Mouse (Mus musculus) MEL (cell line): ENCODE data around the gene Edil3. TPM values are rescaled to one million over a fixed set of nuclear protein-coding genes. Genes with fewer than 3 reads are reported as not detected.

Experiments used
- DNase-seq: peaks from one replicate; pipeline ENCODE4 v3.0.0; 2011; ENCODE audit warnings: low read depth, low spot score
- H3K27ac ChIP-seq: 2 replicates; pipeline ENCODE4 v1.5.1; 2012; ENCODE audit warnings: low read depth, mild to moderate bottlenecking, control low read depth, low read length, moderate library complexity; ENCODE audit not compliant: control insufficient read depth
- H3K27me3 ChIP-seq, 2 experiments: fragments of 150-350 bp in 1 of 2; sonication (generic) in 1 of 2; 2 replicates each; pipeline ENCODE4 v1.6.1; 2012; ENCODE audit warnings: low read length in 2 of 2, mild to moderate bottlenecking in 2 of 2, improper control_type of control experiment in 1 of 2, moderate library complexity in 1 of 2; ENCODE audit not compliant: insufficient read depth in 2 of 2, control insufficient read depth in 1 of 2
- H3K36me3 ChIP-seq, 2 experiments: 2 replicates each; pipeline ENCODE4 v1.6.1; 2012 to 2014; ENCODE audit warnings: low read length in 2 of 2, improper control_type of control experiment in 1 of 2, inconsistent platforms in 1 of 2, mild to moderate bottlenecking in 1 of 2; ENCODE audit not compliant: insufficient read depth in 2 of 2, control insufficient read depth in 1 of 2
- H3K4me1 ChIP-seq, 2 experiments: fragments of 150-350 bp in 1 of 2; sonication (generic) in 1 of 2; 2 replicates each; pipeline ENCODE4 v1.6.1; 2012; ENCODE audit warnings: low read length in 2 of 2, improper control_type of control experiment in 1 of 2, mild to moderate bottlenecking in 1 of 2; ENCODE audit not compliant: insufficient read depth in 2 of 2, control insufficient read depth in 1 of 2
- H3K4me3 ChIP-seq, 2 experiments: fragments of 150-350 bp in 1 of 2; sonication (generic) in 1 of 2; 2 replicates each; pipeline ENCODE4 v1.5.1; 2012; ENCODE audit warnings: low read depth in 2 of 2, low read length in 2 of 2, mild to moderate bottlenecking in 2 of 2, moderate library complexity in 2 of 2, control low read depth in 1 of 2, improper control_type of control experiment in 1 of 2; ENCODE audit not compliant: control insufficient read depth in 1 of 2, insufficient read depth in 1 of 2
- H3K79me2 ChIP-seq: 2 replicates; pipeline ENCODE4 v1.6.1; 2012; ENCODE audit warnings: mild to moderate bottlenecking, low read length, moderate library complexity; ENCODE audit not compliant: control insufficient read depth, poor library complexity, insufficient read depth
- H3K9ac ChIP-seq: 2 replicates; pipeline ENCODE4 v1.6.1; 2012; ENCODE audit warnings: low read depth, mild to moderate bottlenecking, control low read depth, low read length, moderate library complexity; ENCODE audit not compliant: control insufficient read depth, poor library complexity, severe bottlenecking
- H3K9me3 ChIP-seq: fragments of 150-350 bp; sonication (generic); replicated peaks from 2 replicates; pipeline ENCODE4 v1.6.1; 2012; ENCODE audit warnings: mild to moderate bottlenecking, low read length, improper control_type of control experiment, moderate library complexity; ENCODE audit not compliant: insufficient read depth
- BHLHE40 ChIP-seq: IDR thresholded peaks from 2 replicates; pipeline ENCODE4 v1.6.1; 2012; ENCODE audit warnings: low read depth, mild to moderate bottlenecking, inconsistent platforms, low read length, improper control_type of control experiment, borderline replicate concordance
- CHD2 ChIP-seq: IDR thresholded peaks from 2 replicates; pipeline ENCODE4 v1.6.1; 2011; ENCODE audit warnings: low read length, improper control_type of control experiment
- E2F4 ChIP-seq: IDR thresholded peaks from 2 replicates; pipeline ENCODE4 v1.6.1; 2011; ENCODE audit warnings: low read depth, low read length, improper control_type of control experiment, borderline replicate concordance
- EP300 ChIP-seq, 2 experiments: IDR thresholded peaks; 2 replicates each; pipeline ENCODE4 v1.6.1; 2011; ENCODE audit warnings: improper control_type of control experiment in 2 of 2, low read length in 2 of 2, low read depth in 1 of 2, mild to moderate bottlenecking in 1 of 2
- MAZ ChIP-seq: IDR thresholded peaks from 2 replicates; pipeline ENCODE4 v1.6.1; 2012; ENCODE audit warnings: low read depth, mild to moderate bottlenecking, inconsistent platforms, low read length, improper control_type of control experiment
- MEF2A ChIP-seq: IDR thresholded peaks from 2 replicates; pipeline ENCODE4 v1.6.1; 2014; ENCODE audit warnings: low read depth, mild to moderate bottlenecking, inconsistent platforms, low read length, improper control_type of control experiment; ENCODE audit not compliant: poor library complexity, insufficient replicate concordance, severe bottlenecking; ENCODE audit errors: extremely low read depth
- MXI1 ChIP-seq: IDR thresholded peaks from 2 replicates; pipeline ENCODE4 v1.6.1; 2011; ENCODE audit warnings: mild to moderate bottlenecking, low read depth, low read length, improper control_type of control experiment
- MYB ChIP-seq: IDR thresholded peaks from 2 replicates; pipeline ENCODE4 v1.6.1; 2011; ENCODE audit warnings: mild to moderate bottlenecking, low read depth, low read length, improper control_type of control experiment
- MYC ChIP-seq: IDR thresholded peaks from 2 replicates; pipeline ENCODE4 v1.6.1; 2011; ENCODE audit warnings: low read depth, mild to moderate bottlenecking, low read length, improper control_type of control experiment, moderate library complexity
- POLR2A ChIP-seq, 2 experiments: IDR thresholded peaks; 2 replicates each; pipeline ENCODE4 v1.6.1; 2011 to 2012; ENCODE audit warnings: low read length in 2 of 2, mild to moderate bottlenecking in 2 of 2, control low read depth in 1 of 2, improper control_type of control experiment in 1 of 2, low read depth in 1 of 2, moderate library complexity in 1 of 2; ENCODE audit not compliant: control insufficient read depth in 1 of 2, insufficient read depth in 1 of 2, poor library complexity in 1 of 2
- POLR2AphosphoS2 ChIP-seq: IDR thresholded peaks from 2 replicates; pipeline ENCODE4 v1.6.1; 2011; ENCODE audit warnings: low read length, improper control_type of control experiment
- POLR2AphosphoS5 ChIP-seq: IDR thresholded peaks from 2 replicates; pipeline ENCODE4 v1.6.1; 2012; ENCODE audit warnings: low read depth, borderline replicate concordance, mild to moderate bottlenecking, inconsistent platforms, low read length, moderate library complexity, mixed read lengths
- RAD21 ChIP-seq: IDR thresholded peaks from 2 replicates; pipeline ENCODE4 v1.6.1; 2011; ENCODE audit warnings: mild to moderate bottlenecking, low read depth, low read length, improper control_type of control experiment
- RCOR1 ChIP-seq: IDR thresholded peaks from 2 replicates; pipeline ENCODE4 v1.6.1; 2012; ENCODE audit warnings: low read depth, mild to moderate bottlenecking, inconsistent platforms, low read length, improper control_type of control experiment
- TBP ChIP-seq: IDR thresholded peaks from 2 replicates; pipeline ENCODE4 v1.8.0; 2011; ENCODE audit warnings: low read depth, low read length, improper control_type of control experiment
- USF1 ChIP-seq: IDR thresholded peaks from 2 replicates; pipeline ENCODE4 v1.6.1; 2014; ENCODE audit warnings: low read depth, mild to moderate bottlenecking, inconsistent platforms, low read length, improper control_type of control experiment, moderate library complexity
- ZKSCAN1 ChIP-seq: IDR thresholded peaks from 2 replicates; pipeline ENCODE4 v1.6.1; 2012; ENCODE audit warnings: low read depth, mild to moderate bottlenecking, inconsistent platforms, low read length, improper control_type of control experiment, moderate library complexity
- ZMIZ1 ChIP-seq: IDR thresholded peaks from 2 replicates; pipeline ENCODE4 v1.6.1; 2012; ENCODE audit warnings: low read depth, mild to moderate bottlenecking, inconsistent platforms, low read length, improper control_type of control experiment, moderate library complexity
- ZNF384 ChIP-seq: IDR thresholded peaks from 2 replicates; pipeline ENCODE4 v1.6.1; 2012; ENCODE audit warnings: low read depth, mild to moderate bottlenecking, inconsistent platforms, low read length, improper control_type of control experiment
- polyA plus RNA-seq, 2 experiments: library from polyadenylated mRNA; stranded (reverse) in 1 of 2; unstranded in 1 of 2; fragments of >175 nt in 1 of 2; fragments of >200 nt in 1 of 2; gene quantifications; 2 replicates each; pipeline versions ENCODE4 v1.2.1 to v1.2.4; 2012; ENCODE audit warnings: low replicate concordance in 2 of 2, low read depth in 1 of 2; ENCODE audit not compliant: insufficient read length in 2 of 2, insufficient read depth in 1 of 2, missing spikeins in 1 of 2
- total RNA-seq: library from RNA; depleted of rRNA; stranded (reverse); fragments of 300-350 nt; gene quantifications from 2 replicates; pipeline ENCODE4 v1.2.3, GENCODE M21; 2012

Edil3 gene
- total and polyA plus RNA-seq, 3 experiments = not detected

DNA sequence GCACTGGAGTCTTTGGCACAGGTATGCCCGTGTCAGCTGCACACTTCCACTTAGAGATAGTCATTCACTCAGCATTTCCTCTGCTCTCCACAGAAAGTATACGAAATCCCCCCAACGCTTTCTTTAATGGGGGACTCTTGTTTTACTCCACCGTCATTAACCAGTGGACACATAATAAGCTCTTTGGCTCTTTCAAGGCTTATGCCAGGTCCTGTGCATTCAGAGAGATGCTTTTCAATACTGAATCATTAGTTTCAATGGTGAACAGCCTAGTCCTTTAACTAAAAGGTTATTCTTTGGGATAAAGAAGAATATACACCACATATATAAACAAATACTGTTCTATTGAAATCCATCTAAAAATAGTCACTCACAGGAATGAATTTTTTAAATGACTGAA lies 541.0 kb downstream of the Edil3 start:
- H3K36me3 ChIP-seq = no peaks in the 10 kb centered on the region
- no peak overlapping the region for H3K27ac ChIP-seq
- no peak for DNase-seq
- H3K79me2 ChIP-seq = no peaks in the 10 kb centered on the region
- H3K9ac ChIP-seq = no peak overlapping the region
- no peaks in the 10 kb centered on the region for H3K27me3 ChIP-seq
- no peak for TF ChIP-seq MEF2A
- no peak for TF ChIP-seq ZMIZ1
- TF ChIP-seq E2F4 = no peak
- no peak for TF ChIP-seq POLR2AphosphoS2
- no peak for TF ChIP-seq TBP
- no peak for TF ChIP-seq RAD21
- TF ChIP-seq, all 39 proteins: peak for 0
- no peaks in the 10 kb centered on the region; a peak in 1 of 4 replicates for H3K4me1 ChIP-seq
- no peak overlapping the region for H3K4me3 ChIP-seq
- no peaks in the 10 kb centered on the region for H3K9me3 ChIP-seq

GRCm38 (mm10) chr13:89371253-89371652 lies 550.0 kb downstream of the Edil3 start:
- no peak for DNase-seq
- no peak overlapping the region for H3K9ac ChIP-seq

DNA sequence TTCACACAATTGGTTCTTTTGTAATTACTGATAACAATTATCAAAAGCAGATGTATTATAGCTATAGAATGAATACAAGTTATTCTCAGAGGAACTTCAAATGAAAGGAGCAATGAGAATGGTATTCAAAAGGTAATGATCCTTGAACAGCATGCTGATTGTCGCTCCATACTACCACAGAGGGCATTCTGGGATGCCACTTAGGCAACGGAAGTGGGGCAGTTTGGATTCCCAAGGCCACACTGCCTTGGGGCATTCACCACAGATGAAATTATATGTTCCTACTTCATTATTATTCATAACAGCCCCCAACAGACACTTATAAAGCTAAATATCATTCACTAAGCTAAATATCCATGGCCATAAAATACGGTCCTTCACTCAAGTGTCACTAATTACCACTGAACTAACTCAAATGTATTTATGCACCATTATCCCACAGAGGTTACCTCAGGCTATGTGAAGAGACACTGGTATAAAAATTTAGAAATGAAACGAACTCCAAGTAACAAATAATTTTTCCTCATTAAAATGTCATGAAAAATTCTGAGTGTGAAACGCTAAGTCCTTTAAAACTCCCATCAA lies 550.5 kb downstream of the Edil3 start:
- no peak overlapping the region for H3K27ac ChIP-seq
- H3K36me3 ChIP-seq = peaks cover 0 to 3% of the 10 kb centered on the region in 2 experiments; a peak in 1 of 4 replicates
- no peak overlapping the region for H3K9ac ChIP-seq
- no peak overlapping the region for H3K4me3 ChIP-seq
- no peaks in the 10 kb centered on the region for H3K9me3 ChIP-seq
- TF ChIP-seq RCOR1 (no peak), ZNF384 (no peak), POLR2AphosphoS5 (no peak), TBP (no peak), MAZ (no peak), ZKSCAN1 (no peak), MXI1 (no peak), EP300 (IDR thresholded peaks at IDR 0.05; ENCODE audit: low read depth in 1 of 2, low read length in 2 of 2) (no peak), MEF2A (no peak), BHLHE40 (no peak), POLR2A (IDR thresholded peaks at IDR 0.05; ENCODE audit: control insufficient read depth in 1 of 2, insufficient read depth in 1 of 2, low read depth in 1 of 2, low read length in 2 of 2, poor library complexity in 1 of 2) (no peak), MYC (no peak)
- no peaks in the 10 kb centered on the region for H3K79me2 ChIP-seq
- DNase-seq = no peak
- peaks cover 0 to 2% of the 10 kb centered on the region in 2 experiments; a peak in 1 of 4 replicates for H3K4me1 ChIP-seq
- no peaks in the 10 kb centered on the region for H3K27me3 ChIP-seq

More at GRCm38 (mm10) chr13:89371253-89371652, 550.0 kb downstream of the Edil3 start:
- Histone ChIP-seq H3K27ac (no peak overlapping the region), H3K4me1 (no peaks in the 10 kb centered on the region), H3K4me3 (no peak overlapping the region), H3K9me3 (no peaks in the 10 kb centered on the region), H3K27me3 (no peaks in the 10 kb centered on the region), H3K79me2 (no peaks in the 10 kb centered on the region), H3K36me3 (no peaks in the 10 kb centered on the region)
- TF ChIP-seq CHD2 (no peak), MYB (no peak), ZMIZ1 (no peak), USF1 (no peak)
